Mouse (Mus musculus) adrenal gland, postnatal 25 days (tissue): ENCODE data around the gene Mcl1. TPM values are rescaled to one million over a fixed set of nuclear protein-coding genes. Genes with fewer than 3 reads are reported as not detected.
"Not testable (repeated sequence)": the region's sequence is repeated elsewhere in the genome, so short reads cannot be mapped to it uniquely, and the experiment has no call there.

Experiments
- DNase-seq: peaks from one replicate; pipeline ENCODE4 v3.0.0; 2021; ENCODE audit warnings: mixed read lengths
- total RNA-seq: library from RNA; stranded (reverse); gene quantifications from 2 replicates; pipeline ENCODE4 v1.2.3, GENCODE M21; 2021

The Mcl1 gene
- total RNA-seq, 1 experiment from 2014 or later: 167 TPM

GRCm38 (mm10) chr3:95650276-95651032 is 8.1 kb upstream of the Mcl1 start:
- no peak for DNase-seq

- DNase-seq: no peak
These were observed 7.6 kb upstream of the Mcl1 start for GRCm38 (mm10) chr3:95651033-95651373.

- DNase-seq: no peak
These were observed 7.0 kb upstream of the Mcl1 start for GRCm38 (mm10) chr3:95651391-95652203.

- DNase-seq: no peak
These were observed 6.3 kb upstream of the Mcl1 start for GRCm38 (mm10) chr3:95652204-95652811.

- DNase-seq: no peak
These were observed 5.7 kb upstream of the Mcl1 start for GRCm38 (mm10) chr3:95652871-95653270.

- DNase-seq: no peak
These were observed 5.0 kb upstream of the Mcl1 start for GRCm38 (mm10) chr3:95653473-95654034.

GRCm38 (mm10) chr3:95654371-95654770 is 4.2 kb upstream of the Mcl1 start:
- not testable (repeated sequence) for DNase-seq

- no peak for DNase-seq
These were observed 3.2 kb upstream of the Mcl1 start for GRCm38 (mm10) chr3:95655437-95655836.

- DNase-seq: no peak
These were observed 1.5 kb upstream of the Mcl1 start for GRCm38 (mm10) chr3:95657108-95657507.

- no peak for DNase-seq
These were observed 877 bp upstream of the Mcl1 start for GRCm38 (mm10) chr3:95657711-95658110.

GRCm38 (mm10) chr3:95658868-95659712 is 502 bp downstream of the Mcl1 start:
- peak; percentile 73 for DNase-seq

- DNase-seq: no peak
These were observed 1.4 kb downstream of the Mcl1 start for GRCm38 (mm10) chr3:95659948-95660347.

- DNase-seq: no peak
These were observed 2.3 kb downstream of the Mcl1 start for GRCm38 (mm10) chr3:95660788-95661478.

GRCm38 (mm10) chr3:95661945-95662715 is 3.5 kb downstream of the Mcl1 start:
- no peak for DNase-seq

GRCm38 (mm10) chr3:95662724-95663449 is 4.3 kb downstream of the Mcl1 start:
- no peak for DNase-seq

- no peak for DNase-seq
These were observed 4.9 kb downstream of the Mcl1 start for GRCm38 (mm10) chr3:95663486-95663885.

GRCm38 (mm10) chr3:95663969-95664608 is 5.5 kb downstream of the Mcl1 start:
- no peak for DNase-seq

GRCm38 (mm10) chr3:95664940-95665352 is 6.4 kb downstream of the Mcl1 start:
- no peak for DNase-seq
